In the genomic region with DNA sequence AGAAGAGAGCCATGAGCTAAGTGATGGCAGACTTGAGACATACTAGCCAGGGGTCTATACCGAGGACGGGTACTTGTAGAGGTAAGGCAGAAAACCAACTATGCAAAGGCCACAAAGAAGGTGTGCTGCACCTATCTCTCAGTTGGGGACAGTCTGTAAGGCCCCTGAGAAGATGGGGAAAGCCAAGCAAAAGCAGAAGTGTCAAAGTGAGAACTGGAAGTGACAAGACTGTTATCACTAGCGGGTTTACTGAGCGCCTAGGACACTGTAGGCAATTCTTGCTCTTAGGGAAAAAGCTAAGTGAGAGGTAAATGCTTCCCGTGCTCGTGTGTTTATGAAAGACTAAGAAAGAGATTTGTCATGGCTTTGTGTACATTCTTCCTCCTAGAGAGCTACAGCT, we compare ENCODE assay signal across 22 mouse cellular contexts.
"Had no signal": no experiment of that assay in that cellular context is flagged by ENCODE, and none has a peak within 500 bp of the region (broad histone marks: within the 10 kb centered on the region; RNA-seq: fewer than 3 reads in every experiment).

No protein-coding gene starts in this region.

- H3K9me3 ChIP-seq: lung, embryonic 15.5 days; midbrain, embryonic 12.5 days; neural tube, embryonic 13.5 days had no signal

- H3K27me3 ChIP-seq: lung, embryonic 15.5 days; midbrain, embryonic 12.5 days; neural tube, embryonic 13.5 days had no signal

- H3K4me2 ChIP-seq: lung, embryonic 15.5 days; midbrain, embryonic 12.5 days; neural tube, embryonic 13.5 days had no signal

- H3K9ac ChIP-seq: liver, embryonic 14.5 days; lung, embryonic 15.5 days; midbrain, embryonic 12.5 days; neural tube, embryonic 13.5 days had no signal

- ATAC-seq: intestine, postnatal 0 days; midbrain, embryonic 16.5 days had no signal

- H3K27ac ChIP-seq: layer of hippocampus, adult 2 months; left cerebral cortex, adult 2 months; liver, embryonic 14.5 days; lung, embryonic 15.5 days; midbrain, embryonic 12.5 days; neural tube, embryonic 13.5 days; stomach, postnatal 0 days had no signal

- DNase-seq: kidney, adult 8-10 months; kidney, postnatal 14 days; layer of hippocampus, adult 9-11 months; layer of hippocampus, postnatal 36 days; lung, adult 18-20 months; lung, postnatal 10 days; lung, postnatal 36 days; right cerebral cortex, adult 18-20 months; right cerebral cortex, postnatal 14 days; right cerebral cortex, postnatal 4 days; thymus, adult 2 months; thymus, postnatal 25 days had no signal

- H3K4me3 ChIP-seq: layer of hippocampus, adult 2 months; left cerebral cortex, adult 2 months; lung, embryonic 15.5 days; midbrain, embryonic 12.5 days; myocyte; neural tube, embryonic 13.5 days had no signal

- H3K4me1 ChIP-seq: lung, embryonic 15.5 days; midbrain, embryonic 12.5 days; neural tube, embryonic 13.5 days had no signal
